In genomic region chr7:37357647-37358395, GRCm38 (mm10) we compare ENCODE assay signal across 8 mouse cellular contexts.
DNase-seq lines count a peak whose midpoint lies in the region; ATAC-seq and TF ChIP-seq lines count a peak whose summit lies in the region.

No protein-coding gene starts in this region.

- peaks cover 28% of the 10 kb centered on the region for H3K4me1 ChIP-seq in forebrain, embryonic 12.5 days
- no peaks in the 10 kb centered on the region for H3K4me1 ChIP-seq in heart, postnatal 0 days (ENCODE audit: control insufficient read depth, insufficient read depth)
- no peaks in the 10 kb centered on the region for H3K4me1 ChIP-seq in liver, postnatal 0 days (ENCODE audit: insufficient read depth)

- H3K27ac ChIP-seq in forebrain, embryonic 12.5 days, result no peak overlapping the region
- H3K27ac ChIP-seq in heart, postnatal 0 days (ENCODE audit: low read depth), result no peak overlapping the region
- no peak overlapping the region for H3K27ac ChIP-seq in liver, postnatal 0 days (ENCODE audit: low read depth)

- H3K9me3 ChIP-seq in forebrain, embryonic 12.5 days, result no peaks in the 10 kb centered on the region
- no peaks in the 10 kb centered on the region for H3K9me3 ChIP-seq in heart, postnatal 0 days (replicated peaks; ENCODE audit: control insufficient read depth, low read length)
- H3K9me3 ChIP-seq in liver, postnatal 0 days (ENCODE audit: low read length), result no peaks in the 10 kb centered on the region

- WGBS in forebrain, embryonic 12.5 days, result 23% methylated on average over 21 of the region's 21 CpGs
- WGBS in heart, postnatal 0 days, result 18% methylated on average over 19 of the region's 21 CpGs
- WGBS in liver, postnatal 0 days (ENCODE audit: insufficient replicate concordance), result 20% methylated on average over 17 of the region's 21 CpGs

- peak; percentile 55 for ATAC-seq in forebrain, embryonic 12.5 days (ENCODE audit: low FRiP score)
- ATAC-seq in heart, postnatal 0 days (ENCODE audit: insufficient read depth, low read depth), result no peak; the same call in 1 of the 2 replicates
- ATAC-seq in liver, postnatal 0 days, result 0 out of 2 replicates have a peak, but pooled peaks have one; percentile 27
- ATAC-seq in neutrophil, adult 5-6 weeks (ENCODE audit: extremely low read depth, insufficient number of reproducible peaks, low FRiP score, poor library complexity, severe bottlenecking), result peak; percentile 43; the same call in 1 of the 2 replicates

- H3K4me2 ChIP-seq in forebrain, embryonic 12.5 days, result peak overlapping the region; percentile 35; the same call in 1 of the 2 replicates
- H3K4me2 ChIP-seq in heart, postnatal 0 days (ENCODE audit: low read depth, low read length), result peak overlapping the region; percentile 37
- H3K4me2 ChIP-seq in liver, postnatal 0 days (ENCODE audit: low read depth, low read length), result no peak overlapping the region

- no peaks in the 10 kb centered on the region for H3K36me3 ChIP-seq in forebrain, embryonic 12.5 days (replicated peaks)
- H3K36me3 ChIP-seq in heart, postnatal 0 days (replicated peaks; ENCODE audit: control insufficient read depth, insufficient read depth, low read length), result no peaks in the 10 kb centered on the region
- no peaks in the 10 kb centered on the region for H3K36me3 ChIP-seq in liver, postnatal 0 days (replicated peaks; ENCODE audit: insufficient read depth, low read length)

- DNase-seq in CD8-positive naive resting alpha-beta T cell, adult 2 months (ENCODE audit: low read depth in 2 of 2, low spot score in 2 of 2), result peak; percentile 59 to 69
- DNase-seq in c-Kit-negative CD71-positive TER-119-positive erythroid progenitor cells, embryonic 14.5 days (ENCODE audit: low read depth, low spot score), result peak; percentile 40
- DNase-seq in heart, postnatal 0 days (ENCODE audit: low spot score), result peak; percentile 71
- DNase-seq in kidney, postnatal 4 days, result peak; percentile 93 to 96
- DNase-seq in liver, postnatal 0 days, result peak; percentile 84
- DNase-seq in testis, postnatal 14 days (ENCODE audit: low spot score), result peak; percentile 86

- no peak overlapping the region for H3K4me3 ChIP-seq in forebrain, embryonic 12.5 days (replicated peaks)
- no peak overlapping the region for H3K4me3 ChIP-seq in heart, postnatal 0 days (ENCODE audit: low read depth, low read length)
- no peak overlapping the region for H3K4me3 ChIP-seq in liver, postnatal 0 days (ENCODE audit: low read depth, low read length)

- TF ChIP-seq EP300 in heart, postnatal 0 days (IDR thresholded peaks at IDR 0.05; ENCODE audit: low read depth), result no peak
- TF ChIP-seq EP300 in liver, postnatal 0 days (IDR thresholded peaks at IDR 0.05; ENCODE audit: low read depth), result no peak

- peak; percentile 99 for TF ChIP-seq CTCF in heart, postnatal 0 days (IDR thresholded peaks at IDR 0.05; ENCODE audit: low read depth)
- peak; percentile 95 for TF ChIP-seq CTCF in liver, postnatal 0 days (IDR thresholded peaks at IDR 0.05; ENCODE audit: low read depth)

- no peak overlapping the region for H3K9ac ChIP-seq in forebrain, embryonic 12.5 days
- no peak overlapping the region for H3K9ac ChIP-seq in heart, postnatal 0 days (replicated peaks; ENCODE audit: low read depth, low read length)
- H3K9ac ChIP-seq in liver, postnatal 0 days (replicated peaks), result no peak overlapping the region

- H3K27me3 ChIP-seq in forebrain, embryonic 12.5 days, result no peaks in the 10 kb centered on the region
- H3K27me3 ChIP-seq in heart, postnatal 0 days (ENCODE audit: control insufficient read depth, insufficient read depth, low read length), result 0 out of 2 replicates have a peak, but pooled peaks cover 7% of the 10 kb centered on the region
- 0 out of 2 replicates have a peak, but pooled peaks cover 9% of the 10 kb centered on the region for H3K27me3 ChIP-seq in liver, postnatal 0 days (ENCODE audit: insufficient read depth, low read length)

Comparison
In these comparisons a context has a peak if more than half of its experiments do, and no peak if none do; other contexts are left out.
1. DNase-seq: peak in every context shown above with its lines; median percentile 94 in kidney, postnatal 4 days; 86 in testis, postnatal 14 days; 84 in liver, postnatal 0 days; 71 in heart, postnatal 0 days; 64 in CD8-positive naive resting alpha-beta T cell, adult 2 months; 40 in c-Kit-negative CD71-positive TER-119-positive erythroid progenitor cells, embryonic 14.5 days.